Mouse (Mus musculus) CH12.LX (cell line): ENCODE measurements around the gene Vmn2r19.

Experiments
- CTCF ChIP-seq, 2 experiments: IDR thresholded peaks in 1 of 2; conservative IDR thresholded peaks in 1 of 2; 2 replicates each; pipeline ENCODE4 v1.5.1; 2011 to 2012; ENCODE audit warnings: low read depth in 2 of 2, low read length in 2 of 2, improper control_type of control experiment in 1 of 2, inconsistent platforms in 1 of 2, mild to moderate bottlenecking in 1 of 2, moderate library complexity in 1 of 2
- EP300 ChIP-seq: IDR thresholded peaks from 2 replicates; pipeline ENCODE4 v1.6.1; 2011; ENCODE audit warnings: low read length, improper control_type of control experiment
- ETS1 ChIP-seq: conservative IDR thresholded peaks from 2 replicates; pipeline ENCODE4 v1.6.1; 2012; ENCODE audit warnings: low read depth, mild to moderate bottlenecking, inconsistent platforms, low read length, improper control_type of control experiment, moderate library complexity
- MAFK ChIP-seq: IDR thresholded peaks from 2 replicates; pipeline ENCODE4 v1.6.1; 2011; ENCODE audit warnings: low read length, improper control_type of control experiment; ENCODE audit not compliant: insufficient replicate concordance
- MEF2A ChIP-seq: IDR thresholded peaks from 2 replicates; pipeline ENCODE4 v1.6.1; 2014; ENCODE audit warnings: low read depth, mild to moderate bottlenecking, inconsistent platforms, low read length, improper control_type of control experiment, borderline replicate concordance
- NELFE ChIP-seq: IDR thresholded peaks from 2 replicates; pipeline ENCODE4 v1.6.1; 2011; ENCODE audit warnings: low read depth, low read length, improper control_type of control experiment
- POLR2A ChIP-seq: IDR thresholded peaks from 2 replicates; pipeline ENCODE4 v1.6.1; 2011; ENCODE audit warnings: low read depth, mild to moderate bottlenecking, improper control_type of control experiment, low read length
- RAD21 ChIP-seq: IDR thresholded peaks from 2 replicates; pipeline ENCODE4 v1.6.1; 2011; ENCODE audit warnings: low read depth, mild to moderate bottlenecking, low read length, improper control_type of control experiment, moderate library complexity
- RCOR1 ChIP-seq: conservative IDR thresholded peaks from 2 replicates; pipeline ENCODE4 v1.6.1; 2012; ENCODE audit warnings: low read depth, mild to moderate bottlenecking, inconsistent platforms, low read length, improper control_type of control experiment
- SIN3A ChIP-seq: IDR thresholded peaks from 2 replicates; pipeline ENCODE4 v1.6.1; 2012; ENCODE audit warnings: low read length, improper control_type of control experiment, inconsistent platforms
- TCF12 ChIP-seq: IDR thresholded peaks from 2 replicates; pipeline ENCODE4 v1.6.1; 2014; ENCODE audit warnings: low read depth, mild to moderate bottlenecking, inconsistent platforms, low read length, improper control_type of control experiment
- UBTF ChIP-seq: IDR thresholded peaks from 2 replicates; pipeline ENCODE4 v1.6.1; 2012; ENCODE audit warnings: low read depth, mild to moderate bottlenecking, inconsistent platforms, low read length, improper control_type of control experiment, moderate library complexity
- USF1 ChIP-seq: IDR thresholded peaks from 2 replicates; pipeline ENCODE4 v1.6.1; 2014; ENCODE audit warnings: low read depth, mild to moderate bottlenecking, inconsistent platforms, low read length, improper control_type of control experiment
- ZMIZ1 ChIP-seq: IDR thresholded peaks from 2 replicates; pipeline ENCODE4 v1.6.1; 2012; ENCODE audit warnings: low read depth, mild to moderate bottlenecking, inconsistent platforms, low read length, improper control_type of control experiment

DNA sequence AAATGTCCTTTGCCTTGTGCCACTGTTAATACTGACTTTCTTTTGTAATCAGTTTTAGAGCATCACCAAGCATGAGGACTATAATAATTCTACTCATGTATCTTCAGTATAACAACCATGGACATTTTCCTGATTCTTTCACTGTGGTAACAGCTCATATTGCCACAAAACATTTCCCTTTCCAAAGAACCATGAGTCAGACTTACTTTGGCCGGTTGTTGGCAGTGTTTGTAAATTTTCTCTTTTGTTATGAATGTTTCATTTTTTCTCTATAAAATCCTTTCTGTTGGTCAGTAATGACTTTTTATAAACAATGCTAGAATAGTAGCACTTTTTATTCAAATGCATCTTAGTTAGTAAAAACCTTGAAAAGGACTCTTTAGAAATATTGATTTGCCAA is 38.0 kb downstream of the Vmn2r19 start:
- TF ChIP-seq CTCF (conservative IDR thresholded peaks at IDR 0.05 in 1 of 2, IDR thresholded peaks at IDR 0.05 in 1 of 2; ENCODE audit: low read depth in 2 of 2, low read length in 2 of 2) (no peak), POLR2A (no peak), EP300 (no peak), SIN3A (no peak), RCOR1 (no peak), UBTF (no peak), ZMIZ1 (no peak), USF1 (no peak), MAFK (no peak), NELFE (no peak), TCF12 (no peak), ETS1 (no peak), RAD21 (no peak), MEF2A (no peak)
